Mouse (Mus musculus) forebrain, postnatal 0 days (tissue): ENCODE results near the gene 2510009E07Rik. TPM values are rescaled to one million over a fixed set of nuclear protein-coding genes. Genes with fewer than 3 reads are reported as not detected.

Experiments
- ATAC-seq: fragments of 200-750 bp; cut with Nextera tagmentation; 2 replicates; pipeline ENCODE4 v1.8.0; 2017; ENCODE audit warnings: mild to moderate bottlenecking, moderate library complexity
- DNase-seq: peaks from one replicate; pipeline ENCODE4 v3.0.0-alpha.2; 2015
- H3K27ac ChIP-seq: fragments of 300-500 bp; sonication (generic); 2 replicates; pipeline ENCODE4 v1.5.1; 2014; ENCODE audit warnings: low read depth, mild to moderate bottlenecking, antibody characterized with exemption, low read length, moderate library complexity, mixed read lengths
- H3K27me3 ChIP-seq: fragments of 300-500 bp; sonication (generic); 2 replicates; pipeline ENCODE4 v1.6.1; 2014; ENCODE audit warnings: mild to moderate bottlenecking, low read length, mixed read lengths; ENCODE audit not compliant: insufficient read depth
- H3K36me3 ChIP-seq: fragments of 300-500 bp; sonication (generic); 2 replicates; pipeline ENCODE4 v1.6.1; 2014; ENCODE audit warnings: mild to moderate bottlenecking, moderate library complexity; ENCODE audit not compliant: insufficient read depth
- H3K4me1 ChIP-seq: fragments of 300-500 bp; sonication (generic); 2 replicates; pipeline ENCODE4 v1.6.1; 2014; ENCODE audit warnings: antibody characterized with exemption; ENCODE audit not compliant: insufficient read depth
- H3K4me2 ChIP-seq: fragments of 300-500 bp; sonication (generic); 2 replicates; pipeline ENCODE4 v1.6.1; 2014; ENCODE audit warnings: low read depth, mild to moderate bottlenecking, moderate library complexity
- H3K4me3 ChIP-seq: fragments of 300-500 bp; sonication (generic); 2 replicates; pipeline ENCODE4 v1.5.1; 2014; ENCODE audit warnings: low read depth, low read length, mixed read lengths
- H3K9ac ChIP-seq: fragments of 300-500 bp; sonication (generic); 2 replicates; pipeline ENCODE4 v1.6.1; 2014; ENCODE audit warnings: mild to moderate bottlenecking
- H3K9me3 ChIP-seq: fragments of 300-500 bp; sonication (generic); 2 replicates; pipeline ENCODE4 v1.6.1; 2016; ENCODE audit warnings: low read length
- CTCF ChIP-seq: sonication (generic); IDR thresholded peaks from 2 replicates; pipeline ENCODE4 v1.5.1; 2016; ENCODE audit warnings: antibody characterized with exemption, control low read depth, low read depth
- WGBS: fragments of 180-500 bp; shearing (Covaris S2); extraction: QIAGEN DNeasy Blood & Tissue Kit; methylation state at CpG from one replicate; pipeline ENCODE4 v1.1.7; 2014; 5-methylcytosine and 5-hydroxymethylcytosine counted together
- polyA plus RNA-seq: library from polyadenylated mRNA; unstranded; fragments of >200 nt; fragmentation: Nextera tagmentation; extraction: Ambion mirVana; gene quantifications from 2 replicates; pipeline ENCODE4 v1.2.1, GENCODE M21; 2015
- total RNA-seq: library from RNA; depleted of rRNA; stranded (reverse); fragments of >200 nt; gene quantifications from 2 replicates; pipeline ENCODE4 v1.2.3, GENCODE M21; 2014; rRNA removed

The 2510009E07Rik gene
- total and polyA plus RNA-seq, 2 experiments from 2014 or later, result 37.0 to 40.5 TPM

- no peak for TF ChIP-seq CTCF
- Histone ChIP-seq H3K27ac (no peak overlapping the region), H3K36me3 (no peaks in the 10 kb centered on the region), H3K9me3 (no peaks in the 10 kb centered on the region), H3K4me3 (no peak overlapping the region), H3K4me1 (0 out of 2 replicates have a peak, but pooled peaks cover 8% of the 10 kb centered on the region), H3K9ac (no peak overlapping the region), H3K4me2 (no peak overlapping the region), H3K27me3 (no peaks in the 10 kb centered on the region)
- DNase-seq (no peak), ATAC-seq (no peak)
- WGBS, result 70% methylated on average over 8 of the region's 8 CpGs
Measured at GRCm38 (mm10) chr16:21607021-21607650, 87.3 kb downstream of the 2510009E07Rik start.

DNA sequence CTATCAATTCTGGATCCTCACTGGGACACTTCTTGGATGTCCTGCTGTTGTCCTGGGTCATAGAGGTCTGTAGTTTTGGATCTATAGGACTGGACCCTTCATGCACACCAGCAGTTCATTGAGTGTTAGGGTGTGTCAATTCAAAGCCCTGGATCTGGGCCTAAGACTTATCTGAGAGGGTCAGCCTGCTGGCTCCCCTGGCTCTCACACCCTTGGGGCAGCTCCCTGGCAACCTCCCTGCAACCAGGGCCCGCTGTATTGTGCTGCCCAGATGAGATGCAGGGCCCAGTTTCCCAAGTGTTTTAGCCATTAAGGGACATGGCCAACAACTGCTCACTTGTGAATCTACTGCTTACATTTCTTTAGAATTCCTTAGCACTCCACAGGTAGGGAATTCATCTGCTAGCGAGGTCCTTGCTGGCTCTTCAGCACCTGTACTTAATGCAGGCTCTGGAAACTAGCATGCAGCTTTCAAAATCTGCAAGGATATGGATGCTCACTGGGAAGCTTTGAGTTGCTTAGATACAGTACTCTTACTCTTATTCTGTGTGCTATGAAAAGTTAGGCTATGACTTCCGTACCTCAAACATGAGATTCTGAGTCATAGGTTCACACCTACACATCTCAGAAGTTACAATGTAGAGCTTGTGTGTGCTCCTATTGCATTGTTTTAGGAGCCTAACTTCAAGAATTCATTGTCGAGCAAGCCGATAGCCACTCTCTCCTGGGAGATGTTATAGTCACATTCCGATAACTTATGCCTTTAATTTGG is 88.0 kb downstream of the 2510009E07Rik start:
- Histone ChIP-seq H3K4me3 (no peak overlapping the region), H3K27me3 (no peaks in the 10 kb centered on the region), H3K36me3 (no peaks in the 10 kb centered on the region), H3K4me2 (no peak overlapping the region), H3K9me3 (no peaks in the 10 kb centered on the region), H3K27ac (no peak overlapping the region), H3K4me1 (0 out of 2 replicates have a peak, but pooled peaks cover 8% of the 10 kb centered on the region), H3K9ac (no peak overlapping the region)
- 79% methylated on average over 6 of the region's 6 CpGs for WGBS
- no peak for TF ChIP-seq CTCF
- DNase-seq, result no peak
- no peak; the same call in 1 of the 2 replicates for ATAC-seq

GRCm38 (mm10) chr16:21604354-21604753 is 90.1 kb downstream of the 2510009E07Rik start:
- TF ChIP-seq CTCF, result no peak
- ATAC-seq, result no peak
- Histone ChIP-seq H3K4me2 (no peak overlapping the region), H3K9me3 (no peaks in the 10 kb centered on the region), H3K9ac (no peak overlapping the region), H3K4me1 (0 out of 2 replicates have a peak, but pooled peaks cover 8% of the 10 kb centered on the region), H3K4me3 (no peak overlapping the region), H3K36me3 (no peaks in the 10 kb centered on the region), H3K27ac (no peak overlapping the region), H3K27me3 (no peaks in the 10 kb centered on the region)
- 88% methylated on average over 6 of the region's 6 CpGs for WGBS
- no peak for DNase-seq

Other genes starting within 250 kb of the 2510009E07Rik start
- gene Ehhadh, start 93.1 kb upstream of the 2510009E07Rik start, total RNA-seq, result 1.6 and 1.9 TPM in 2 replicates
- 1.3 and 1.4 TPM in 2 replicates for gene Ehhadh, start 93.1 kb upstream of the 2510009E07Rik start, polyA plus RNA-seq
- 7.0 and 8.7 TPM in 2 replicates for gene Map3k13, start 99.7 kb upstream of the 2510009E07Rik start, total RNA-seq
- gene Map3k13, start 99.7 kb upstream of the 2510009E07Rik start, polyA plus RNA-seq, result 1.3 and 3.0 TPM in 2 replicates